Mouse (Mus musculus): Measurements from ENCODE around the gene Prkca.

Prkca gene

GRCm38 (mm10) chr11:107936929-107937328 lies 406.8 kb downstream of the Prkca start:
- no peak for DNase-seq (ENCODE audit: low read depth)

GRCm38 (mm10) chr11:107931721-107932120 lies 412.0 kb downstream of the Prkca start:
- DNase-seq (ENCODE audit: low read depth) = no peak

- DNase-seq (ENCODE audit: low read depth) = no peak
These were observed 412.4 kb downstream of the Prkca start for GRCm38 (mm10) chr11:107931288-107931687.

GRCm38 (mm10) chr11:107929712-107930111 lies 414.0 kb downstream of the Prkca start:
- DNase-seq (ENCODE audit: low read depth) = no peak

- DNase-seq (ENCODE audit: low read depth) = no peak
These were observed 423.7 kb downstream of the Prkca start for GRCm38 (mm10) chr11:107919852-107920508.

- no peak for DNase-seq (ENCODE audit: low read depth)
These were observed 425.9 kb downstream of the Prkca start for GRCm38 (mm10) chr11:107917721-107918235.

- DNase-seq (ENCODE audit: low read depth) = no peak
These were observed 429.0 kb downstream of the Prkca start, which contains the start of gene Cacng5 for GRCm38 (mm10) chr11:107914634-107915226. Cacng5 (minus strand) TSS chr11:107915055.

GRCm38 (mm10) chr11:107913317-107913716 lies 430.4 kb downstream of the Prkca start:
- no peak for DNase-seq (ENCODE audit: low read depth)

GRCm38 (mm10) chr11:107905364-107905763 lies 438.4 kb downstream of the Prkca start:
- DNase-seq (ENCODE audit: low read depth) = no peak

- no peak for DNase-seq (ENCODE audit: low read depth)
These were observed 439.6 kb downstream of the Prkca start for GRCm38 (mm10) chr11:107903966-107904605.

GRCm38 (mm10) chr11:107900470-107900869 lies 443.3 kb downstream of the Prkca start:
- peak; percentile 14 for DNase-seq (ENCODE audit: low read depth)

- no peak for DNase-seq (ENCODE audit: low read depth)
These were observed 445.0 kb downstream of the Prkca start for GRCm38 (mm10) chr11:107898698-107899097.

- no peak for DNase-seq (ENCODE audit: low read depth)
These were observed 448.1 kb downstream of the Prkca start for GRCm38 (mm10) chr11:107895635-107896034.

GRCm38 (mm10) chr11:107891377-107891776 lies 452.4 kb downstream of the Prkca start:
- no peak for DNase-seq (ENCODE audit: low read depth)

GRCm38 (mm10) chr11:107887342-107887741 lies 456.4 kb downstream of the Prkca start:
- no peak for DNase-seq (ENCODE audit: low read depth)
